Mouse (Mus musculus): ENCODE measurements around the gene Taf13.

The Taf13 gene

DNA sequence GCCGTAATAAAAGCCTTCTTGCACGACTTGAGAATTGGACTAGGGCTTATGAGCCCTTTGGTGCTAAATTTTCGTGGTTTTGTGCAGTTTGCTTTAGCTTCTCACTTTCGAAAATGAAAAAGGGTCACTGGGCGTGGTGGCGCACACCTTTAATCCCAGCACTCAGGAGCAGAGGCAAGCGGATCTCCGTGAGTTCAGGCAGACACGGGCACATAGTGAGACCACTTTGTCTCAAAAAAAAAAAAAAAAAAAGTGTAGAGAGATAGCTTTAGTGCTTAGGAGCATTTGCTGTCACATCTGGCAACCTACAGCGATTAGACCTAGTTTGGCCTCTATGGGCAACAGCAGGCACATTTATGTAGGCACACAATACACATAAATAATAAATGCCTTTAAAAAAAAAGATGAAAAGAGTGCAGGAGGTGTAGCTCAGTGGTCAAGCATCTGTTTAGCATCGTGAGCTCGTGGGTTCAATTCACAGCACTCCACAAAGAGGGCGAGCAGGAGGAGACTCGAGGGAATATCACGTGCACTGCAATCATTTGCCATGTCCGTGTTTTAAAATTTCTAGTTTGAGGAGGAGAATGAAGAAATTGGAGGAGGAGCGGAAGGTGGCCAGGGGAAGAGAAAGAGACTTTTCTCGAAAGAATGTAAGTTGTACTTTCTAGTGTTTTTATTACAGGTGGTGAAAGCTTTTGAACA lies 962 bp downstream of the Taf13 start:
- no peak for DNase-seq (ENCODE audit: low spot score in 2 of 2)

DNA sequence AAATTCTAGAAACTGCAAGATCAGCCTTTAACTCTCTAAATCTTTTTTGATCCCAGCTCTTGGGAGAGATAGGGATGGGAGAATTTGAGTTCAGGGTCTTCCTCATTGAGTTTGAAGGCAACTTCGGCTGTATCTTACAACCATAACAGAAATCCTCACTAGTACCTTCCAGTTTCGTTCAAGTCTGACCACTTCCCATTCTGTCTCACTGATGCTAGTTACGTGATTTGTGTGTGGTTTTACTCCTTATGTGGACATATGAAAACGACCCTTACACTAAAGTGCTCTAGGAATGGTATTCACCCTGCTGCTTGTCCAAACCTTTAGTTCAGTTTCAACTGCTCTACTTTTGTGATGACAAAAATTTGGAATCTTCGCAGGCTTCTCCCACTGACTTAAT lies 2.5 kb downstream of the Taf13 start:
- DNase-seq (ENCODE audit: low spot score in 2 of 2), result no peak

DNA sequence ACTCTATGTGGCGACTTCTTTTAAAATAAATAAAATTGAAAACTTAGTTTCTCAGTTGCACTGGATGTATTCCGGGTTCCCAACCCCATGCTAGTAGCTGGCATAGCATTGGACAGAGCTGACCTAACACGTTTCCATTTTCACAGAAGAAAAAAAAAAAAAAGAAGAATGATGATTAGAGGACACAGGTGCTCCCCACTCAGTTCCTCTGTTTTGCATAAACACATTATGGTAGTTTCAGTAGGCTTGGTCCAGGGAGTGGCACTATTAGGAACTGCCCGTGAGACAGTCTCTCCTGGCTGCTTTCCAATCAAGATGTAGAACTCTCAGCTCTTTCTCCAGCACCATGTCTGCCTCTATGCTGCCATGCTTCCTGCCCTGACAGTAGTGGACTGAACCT lies 13.1 kb downstream of the Taf13 start:
- no peak for DNase-seq (ENCODE audit: low spot score in 2 of 2)

DNA sequence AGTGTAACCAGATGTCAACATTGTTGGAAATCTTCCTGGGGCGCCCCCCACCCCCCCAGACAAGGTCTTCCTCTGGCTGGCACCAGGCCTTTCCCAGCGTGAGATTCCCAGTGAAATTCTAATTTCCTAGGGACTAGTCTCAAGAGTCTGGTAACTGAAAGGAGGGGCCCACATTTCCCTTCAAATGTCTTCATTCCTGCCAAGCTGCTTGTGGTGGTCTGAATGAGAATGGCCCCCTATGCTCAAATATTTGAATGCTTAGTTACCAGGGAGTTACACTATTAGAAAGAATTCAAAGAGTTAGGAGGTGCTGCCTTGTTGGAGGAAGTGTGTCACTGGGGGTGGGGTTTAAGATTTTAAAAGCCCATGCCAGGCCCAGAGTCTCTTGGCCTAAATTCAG lies 16.9 kb downstream of the Taf13 start:
- no peak for DNase-seq (ENCODE audit: low spot score in 2 of 2)

DNA sequence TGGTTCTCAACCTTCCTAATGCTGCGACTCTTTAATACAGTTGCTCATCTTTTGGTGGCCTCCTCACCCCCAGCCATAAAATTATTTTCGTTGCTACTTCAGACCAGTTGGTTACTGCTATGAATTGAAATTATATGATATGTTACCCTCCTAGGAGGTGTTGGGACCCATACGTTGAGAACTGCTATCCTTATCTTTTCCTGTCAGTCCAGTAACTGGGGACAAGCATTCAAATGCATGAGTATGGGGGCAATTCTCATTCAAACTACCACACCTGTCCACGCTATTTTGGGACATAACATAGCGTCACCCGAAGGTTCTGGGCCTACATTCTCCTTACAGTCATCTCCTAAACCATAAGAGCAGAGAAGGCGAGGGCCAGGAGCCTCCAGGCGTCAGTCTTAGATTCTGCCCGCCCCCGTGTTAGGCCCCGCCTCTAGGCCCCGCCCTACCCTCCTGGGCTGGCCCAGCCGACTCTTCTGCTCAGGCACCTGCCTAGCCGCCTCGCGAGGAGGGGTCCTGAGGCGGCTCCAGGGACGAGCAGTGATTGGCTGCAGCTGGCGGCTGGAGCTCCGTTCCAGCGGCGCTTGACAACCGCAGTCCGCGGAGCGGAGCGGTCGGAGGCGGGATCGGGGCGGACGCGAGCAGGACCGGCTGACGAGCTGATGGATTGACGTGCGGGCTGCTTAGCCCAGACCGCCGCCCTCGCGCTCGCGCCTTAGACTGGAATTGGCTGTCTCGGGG lies 19.5 kb downstream of the Taf13 start, which contains the start of gene Wdr47:
TSS of gene Wdr47 (plus strand) at position 494 of the 744 bp plus-strand sequence.
- peak; percentile 91 to 96 for DNase-seq (ENCODE audit: low spot score in 2 of 2)

DNA sequence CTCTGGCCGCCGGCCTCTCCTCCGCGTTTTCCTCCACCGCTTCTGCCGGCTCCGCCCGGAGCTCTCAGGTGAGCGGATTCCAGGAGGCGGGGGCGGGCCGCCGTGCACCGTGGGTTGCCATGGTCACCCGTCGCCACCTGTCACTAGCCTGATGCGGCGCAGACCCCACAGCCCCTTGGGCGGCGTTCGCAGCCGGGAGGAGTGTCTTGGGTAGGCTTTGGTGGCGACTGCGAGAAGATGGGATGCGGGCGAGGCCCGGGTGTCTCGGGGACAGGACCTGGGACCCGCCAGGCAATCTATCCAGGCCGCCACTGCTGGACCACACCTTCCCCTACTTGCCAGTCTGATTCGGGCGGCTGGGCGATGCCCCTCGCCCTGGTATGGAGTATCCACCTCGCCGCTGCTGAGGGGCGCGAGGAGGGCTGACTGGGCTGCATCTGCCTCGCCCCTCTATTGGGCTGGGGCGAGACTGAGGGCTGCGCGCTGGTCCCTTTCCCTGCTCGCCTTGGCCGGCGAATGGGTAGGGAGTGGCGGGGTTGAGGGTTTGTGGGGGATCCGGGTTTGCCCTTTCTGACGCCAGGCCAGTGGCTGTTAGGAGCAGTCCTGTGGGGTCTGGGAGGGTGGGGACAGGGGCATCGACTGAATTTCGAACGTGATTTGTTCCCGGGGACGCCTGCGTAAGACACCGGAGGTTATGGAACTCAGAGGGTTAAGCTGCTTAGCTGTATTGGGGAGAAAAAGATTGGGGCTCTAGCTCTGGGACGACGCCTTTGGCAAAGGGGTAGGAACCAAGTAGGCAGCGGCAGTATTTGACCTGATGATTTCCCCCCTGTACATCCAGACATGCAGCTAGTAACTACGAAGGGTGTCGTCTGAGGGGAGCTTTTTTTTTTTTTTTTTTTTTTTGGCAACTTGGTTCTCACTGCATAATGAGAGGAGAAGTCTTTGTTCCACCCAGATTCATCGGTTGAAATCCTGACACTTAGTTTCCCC lies 20.3 kb downstream of the Taf13 start:
- DNase-seq (ENCODE audit: low spot score in 2 of 2), result no peak

DNA sequence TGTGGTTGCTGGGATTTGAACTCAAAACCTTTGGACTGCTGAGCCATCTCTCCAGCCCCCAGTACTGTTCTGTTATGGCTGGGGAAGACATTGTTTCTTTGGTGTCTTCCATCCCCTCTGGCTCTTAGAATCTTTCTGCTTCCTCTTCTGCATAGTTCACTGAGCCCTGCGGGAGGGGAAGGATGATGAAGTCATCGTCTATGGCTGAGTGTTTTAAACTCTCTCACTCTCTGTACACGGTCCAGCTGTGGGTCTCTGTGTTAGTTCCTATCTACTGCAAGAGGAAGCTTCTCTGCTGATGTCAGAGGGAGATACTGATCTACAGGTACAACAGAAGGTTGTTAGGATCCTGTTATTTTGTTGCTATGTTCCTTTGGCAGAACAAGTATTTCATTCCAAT lies 37.4 kb downstream of the Taf13 start:
- peak in 1 of 2 experiments; percentile 16 for DNase-seq (ENCODE audit: low spot score in 2 of 2)

Measured in natural killer cell, adult 2 months (primary cell).